Mouse (Mus musculus): ENCODE data around the gene Tex14. TPM values are rescaled to one million over a fixed set of nuclear protein-coding genes. Genes with fewer than 3 reads are reported as not detected.

Tex14 gene
- polyA plus RNA-seq (2015; fragmentation: Nextera tagmentation; extraction: Ambion mirVana): 0.76 and 1.8 TPM in 2 replicates

GRCm38 (mm10) chr11:87404876-87405275 lies at the start of gene Tex14, which contains the start of gene Rad51c:
Tex14 (plus strand) TSS chr11:87405065.
Rad51c (minus strand) TSS chr11:87404954.

GRCm38 (mm10) chr11:87358331-87359261 lies 46.3 kb upstream of the Tex14 start, which contains the start of gene Ppm1e:
Ppm1e (minus strand) TSS chr11:87359023.

GRCm38 (mm10) chr11:87566501-87566900 lies 161.6 kb downstream of the Tex14 start, which contains the start of gene Gm11492:
Gm11492 (plus strand) TSS chr11:87566653.

GRCm38 (mm10) chr11:87568255-87568953 lies 163.5 kb downstream of the Tex14 start, which contains the start of gene Sept4:
Sept4 (plus strand) TSS chr11:87568903.

GRCm38 (mm10) chr11:87591526-87592353 lies 186.9 kb downstream of the Tex14 start, which contains the start of gene Mtmr4:
Mtmr4 (plus strand) TSS chr11:87592162.

Other genes with a start within 250 kb of the Tex14 start
- 2.9 and 4.7 TPM in 2 replicates for gene Ppm1e, start 46.0 kb upstream of the Tex14 start, polyA plus RNA-seq (2015; fragmentation: Nextera tagmentation; extraction: Ambion mirVana)
- gene Rad51c, start 111 bp upstream of the Tex14 start, polyA plus RNA-seq (2015; fragmentation: Nextera tagmentation; extraction: Ambion mirVana): 2.7 and 3.5 TPM in 2 replicates
- gene Gm11492, start 161.6 kb downstream of the Tex14 start, polyA plus RNA-seq (2015; fragmentation: Nextera tagmentation; extraction: Ambion mirVana): not detected in 2 replicates
- 35.9 and 36.0 TPM in 2 replicates for gene Sept4, start 163.8 kb downstream of the Tex14 start, polyA plus RNA-seq (2015; fragmentation: Nextera tagmentation; extraction: Ambion mirVana)
- gene Mtmr4, start 187.1 kb downstream of the Tex14 start, polyA plus RNA-seq (2015; fragmentation: Nextera tagmentation; extraction: Ambion mirVana): 10.0 and 10.9 TPM in 2 replicates
- 0.08 and 0.13 TPM in 2 replicates for gene Hsf5, start 212.1 kb downstream of the Tex14 start, polyA plus RNA-seq (2015; fragmentation: Nextera tagmentation; extraction: Ambion mirVana)

Data from adrenal gland, postnatal 0 days (tissue).